Mouse (Mus musculus): ENCODE measurements around the gene Trim7. TPM values are rescaled to one million over a fixed set of nuclear protein-coding genes. Genes with fewer than 3 reads are reported as not detected.

The Trim7 gene
- polyA plus RNA-seq, 1 experiment = 13.0 TPM

GRCm38 (mm10) chr11:48831273-48831672 lies 5.3 kb downstream of the Trim7 start:
- no peaks in the 10 kb centered on the region for H3K36me3 ChIP-seq (ENCODE audit: control insufficient read depth, insufficient read depth, low read length)
- TF ChIP-seq POLR2A (IDR thresholded peaks at IDR 0.05; ENCODE audit: control insufficient read depth, extremely low read depth, insufficient read depth, low read length, poor library complexity) (no peak), CTCF (IDR thresholded peaks at IDR 0.05; ENCODE audit: borderline replicate concordance, control insufficient read depth, extremely low read depth, insufficient read depth, low read length, poor library complexity) (no peak)
- no peak overlapping the region for H3K27ac ChIP-seq (ENCODE audit: control insufficient read depth, insufficient read depth, low read length)
- no peak for DNase-seq
- peaks cover 12% of the 10 kb centered on the region; the same call in 1 of the 2 replicates for H3K27me3 ChIP-seq (ENCODE audit: control insufficient read depth, insufficient read depth, low read length)
- 94% methylated on average over 2 of the region's 2 CpGs for WGBS
- H3K4me1 ChIP-seq (replicated peaks; ENCODE audit: control insufficient read depth, insufficient read depth, low read length) = peaks cover 6% of the 10 kb centered on the region; the same call in 1 of the 2 replicates
- no peak overlapping the region for H3K4me3 ChIP-seq (ENCODE audit: control insufficient read depth, insufficient read depth, low read length)

- TF ChIP-seq POLR2A (IDR thresholded peaks at IDR 0.05; ENCODE audit: control insufficient read depth, extremely low read depth, insufficient read depth, low read length, poor library complexity) = no peak
- TF ChIP-seq CTCF (IDR thresholded peaks at IDR 0.05; ENCODE audit: borderline replicate concordance, control insufficient read depth, extremely low read depth, insufficient read depth, low read length, poor library complexity) = no peak
- Histone ChIP-seq H3K4me1 (replicated peaks; ENCODE audit: control insufficient read depth, insufficient read depth, low read length) (peaks cover 15% of the 10 kb centered on the region), H3K27ac (ENCODE audit: control insufficient read depth, insufficient read depth, low read length) (no peak overlapping the region), H3K4me3 (ENCODE audit: control insufficient read depth, insufficient read depth, low read length) (no peak overlapping the region), H3K36me3 (ENCODE audit: control insufficient read depth, insufficient read depth, low read length) (no peaks in the 10 kb centered on the region), H3K27me3 (ENCODE audit: control insufficient read depth, insufficient read depth, low read length) (no peaks in the 10 kb centered on the region)
- no peak for DNase-seq
- WGBS = 14% methylated on average over 9 of the region's 9 CpGs
Measured at GRCm38 (mm10) chr11:48833078-48833730, 7.3 kb downstream of the Trim7 start.

- WGBS = under 1% methylated on average over 30 of the region's 30 CpGs
- Histone ChIP-seq H3K4me1 (replicated peaks; ENCODE audit: control insufficient read depth, insufficient read depth, low read length) (peaks cover 21% of the 10 kb centered on the region), H3K27me3 (ENCODE audit: control insufficient read depth, insufficient read depth, low read length) (no peaks in the 10 kb centered on the region), H3K36me3 (ENCODE audit: control insufficient read depth, insufficient read depth, low read length) (no peaks in the 10 kb centered on the region), H3K27ac (ENCODE audit: control insufficient read depth, insufficient read depth, low read length) (peak overlapping the region; percentile 72), H3K4me3 (ENCODE audit: control insufficient read depth, insufficient read depth, low read length) (peak overlapping the region; percentile 58)
- DNase-seq = peak; percentile 92
- no peak for TF ChIP-seq CTCF (IDR thresholded peaks at IDR 0.05; ENCODE audit: borderline replicate concordance, control insufficient read depth, extremely low read depth, insufficient read depth, low read length, poor library complexity)
- TF ChIP-seq POLR2A (IDR thresholded peaks at IDR 0.05; ENCODE audit: control insufficient read depth, extremely low read depth, insufficient read depth, low read length, poor library complexity) = no peak
Measured at GRCm38 (mm10) chr11:48833731-48834639, 8.0 kb downstream of the Trim7 start.

DNA sequence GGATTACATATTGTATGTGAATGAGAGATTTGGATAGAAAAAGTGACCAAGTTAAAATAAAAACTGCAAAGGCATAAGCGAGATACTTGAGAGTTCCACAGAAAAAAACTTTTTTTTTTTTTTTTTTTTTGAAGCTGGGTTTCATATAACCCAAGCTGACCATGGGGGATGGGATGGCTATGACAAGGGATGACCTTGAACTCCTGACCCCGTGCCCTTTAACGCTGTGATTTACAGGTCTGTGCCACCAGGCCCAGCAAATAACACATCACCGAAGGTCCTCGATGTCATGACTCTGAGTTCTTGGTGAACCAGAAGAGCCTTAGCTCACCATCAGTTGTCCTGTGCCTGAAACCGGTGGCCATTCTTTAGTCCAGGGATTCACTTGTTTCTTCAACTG lies 10.0 kb downstream of the Trim7 start:
- Histone ChIP-seq H3K27me3 (ENCODE audit: control insufficient read depth, insufficient read depth, low read length) (no peaks in the 10 kb centered on the region), H3K36me3 (ENCODE audit: control insufficient read depth, insufficient read depth, low read length) (no peaks in the 10 kb centered on the region), H3K4me3 (ENCODE audit: control insufficient read depth, insufficient read depth, low read length) (no peak overlapping the region), H3K27ac (ENCODE audit: control insufficient read depth, insufficient read depth, low read length) (no peak overlapping the region), H3K4me1 (replicated peaks; ENCODE audit: control insufficient read depth, insufficient read depth, low read length) (peaks cover 21% of the 10 kb centered on the region)
- no peak for DNase-seq
- TF ChIP-seq CTCF (IDR thresholded peaks at IDR 0.05; ENCODE audit: borderline replicate concordance, control insufficient read depth, extremely low read depth, insufficient read depth, low read length, poor library complexity) = no peak
- no peak for TF ChIP-seq POLR2A (IDR thresholded peaks at IDR 0.05; ENCODE audit: control insufficient read depth, extremely low read depth, insufficient read depth, low read length, poor library complexity)
- 82% methylated on average over 6 of the region's 6 CpGs for WGBS

DNA sequence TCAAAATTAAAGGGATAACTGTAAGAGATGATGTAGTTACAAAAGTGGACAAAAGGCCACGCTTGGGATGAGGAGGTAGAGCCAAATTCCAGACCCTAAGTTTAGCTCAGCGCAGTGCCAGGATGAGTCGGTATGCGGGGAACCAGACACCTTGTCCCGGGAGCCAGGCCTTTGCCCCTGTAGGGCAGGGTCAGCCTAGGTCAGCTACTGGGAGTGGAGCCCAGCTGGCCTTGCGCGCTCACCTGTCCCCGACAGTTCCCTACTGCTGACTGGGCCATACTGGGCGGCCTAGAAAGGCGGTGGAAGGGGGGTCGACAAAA lies 11.0 kb downstream of the Trim7 start:
- Histone ChIP-seq H3K4me3 (ENCODE audit: control insufficient read depth, insufficient read depth, low read length) (peak overlapping the region; percentile 98), H3K27ac (ENCODE audit: control insufficient read depth, insufficient read depth, low read length) (no peak overlapping the region), H3K36me3 (ENCODE audit: control insufficient read depth, insufficient read depth, low read length) (no peaks in the 10 kb centered on the region), H3K27me3 (ENCODE audit: control insufficient read depth, insufficient read depth, low read length) (no peaks in the 10 kb centered on the region), H3K4me1 (replicated peaks; ENCODE audit: control insufficient read depth, insufficient read depth, low read length) (peaks cover 21% of the 10 kb centered on the region)
- no peak for TF ChIP-seq CTCF (IDR thresholded peaks at IDR 0.05; ENCODE audit: borderline replicate concordance, control insufficient read depth, extremely low read depth, insufficient read depth, low read length, poor library complexity)
- TF ChIP-seq POLR2A (IDR thresholded peaks at IDR 0.05; ENCODE audit: control insufficient read depth, extremely low read depth, insufficient read depth, low read length, poor library complexity) = no peak
- DNase-seq = no peak
- 54% methylated on average over 11 of the region's 11 CpGs for whole genome bisulfite sequencing

DNA sequence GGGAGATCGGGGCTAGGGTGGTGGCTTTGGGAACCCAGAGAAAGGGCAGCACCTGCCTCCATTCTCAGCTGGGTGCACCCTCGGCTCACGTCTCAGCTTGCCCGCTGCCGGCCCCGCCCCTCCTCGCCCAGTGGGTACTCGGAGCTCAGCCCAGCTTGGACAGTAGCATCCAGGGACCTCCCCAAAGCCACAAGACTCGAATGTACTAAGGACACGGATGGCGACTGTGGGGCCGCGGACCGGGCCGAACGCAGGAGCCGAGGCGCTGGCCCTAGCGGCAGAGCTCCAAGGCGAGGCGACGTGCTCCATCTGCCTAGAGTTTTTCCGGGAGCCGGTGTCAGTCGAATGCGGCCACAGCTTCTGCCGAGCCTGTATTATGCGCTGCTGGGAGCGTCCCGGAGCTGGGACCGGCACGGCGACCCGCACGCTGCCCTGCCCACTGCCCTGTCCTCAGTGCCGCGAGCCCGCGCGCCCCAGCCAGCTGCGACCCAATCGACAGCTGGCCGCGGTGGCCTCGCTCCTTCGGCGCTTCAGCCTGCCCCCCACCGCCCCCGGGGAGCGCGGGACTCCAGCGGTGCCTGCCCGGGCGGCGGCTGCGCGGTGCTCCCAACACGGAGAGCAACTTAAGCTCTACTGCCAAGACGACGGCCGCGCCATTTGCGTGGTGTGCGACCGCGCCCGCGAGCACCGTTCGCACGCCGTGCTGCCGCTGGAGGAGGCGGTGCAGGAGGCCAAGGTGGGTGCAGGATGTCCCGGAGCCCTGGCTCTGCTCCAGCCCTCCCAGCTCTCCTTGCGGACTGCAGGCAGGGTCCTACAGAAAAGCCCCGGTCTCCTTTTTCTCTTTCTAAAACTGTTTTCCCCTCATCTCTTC lies 11.6 kb downstream of the Trim7 start:
- peak; percentile 51 for DNase-seq
- Histone ChIP-seq H3K36me3 (ENCODE audit: control insufficient read depth, insufficient read depth, low read length) (no peaks in the 10 kb centered on the region), H3K4me3 (ENCODE audit: control insufficient read depth, insufficient read depth, low read length) (peak overlapping the region; percentile 98), H3K27me3 (ENCODE audit: control insufficient read depth, insufficient read depth, low read length) (no peaks in the 10 kb centered on the region), H3K4me1 (replicated peaks; ENCODE audit: control insufficient read depth, insufficient read depth, low read length) (peaks cover 21% of the 10 kb centered on the region), H3K27ac (ENCODE audit: control insufficient read depth, insufficient read depth, low read length) (no peak overlapping the region)
- 0 out of 2 replicates have a peak, but pooled peaks have one; percentile 9 for TF ChIP-seq CTCF (IDR thresholded peaks at IDR 0.05; ENCODE audit: borderline replicate concordance, control insufficient read depth, extremely low read depth, insufficient read depth, low read length, poor library complexity)
- no peak for TF ChIP-seq POLR2A (IDR thresholded peaks at IDR 0.05; ENCODE audit: control insufficient read depth, extremely low read depth, insufficient read depth, low read length, poor library complexity)
- WGBS = 1% methylated on average over 77 of the region's 77 CpGs

Measured in thymus, adult 2 months (tissue).